Mouse (Mus musculus) urinary bladder, postnatal 10 days (tissue): Measurements from ENCODE around the gene Ckmt2.

Experiments
- DNase-seq: peaks from one replicate; pipeline ENCODE4 v3.0.0; 2022; ENCODE audit warnings: low spot score

Gene Ckmt2

DNA sequence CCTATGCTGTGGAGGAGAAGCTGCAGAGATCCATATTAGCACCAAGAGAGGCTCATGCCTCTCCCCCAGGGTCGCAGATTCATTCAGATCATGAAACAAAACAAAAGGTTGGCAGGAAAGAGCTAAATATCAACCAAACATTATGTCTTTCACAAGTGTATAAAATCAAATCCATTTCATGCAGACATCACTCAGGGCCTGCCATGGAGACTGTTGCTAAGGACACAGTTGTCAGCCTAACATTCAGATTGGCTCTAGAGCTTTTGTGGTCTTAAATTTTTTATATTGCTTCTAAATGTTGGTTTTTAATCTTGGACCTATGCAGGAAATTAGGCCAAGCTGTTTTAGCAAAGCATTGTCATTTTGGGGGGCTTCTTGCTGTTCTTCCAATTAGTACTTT is 8.1 kb downstream of the Ckmt2 start:
- DNase-seq, result no peak

DNA sequence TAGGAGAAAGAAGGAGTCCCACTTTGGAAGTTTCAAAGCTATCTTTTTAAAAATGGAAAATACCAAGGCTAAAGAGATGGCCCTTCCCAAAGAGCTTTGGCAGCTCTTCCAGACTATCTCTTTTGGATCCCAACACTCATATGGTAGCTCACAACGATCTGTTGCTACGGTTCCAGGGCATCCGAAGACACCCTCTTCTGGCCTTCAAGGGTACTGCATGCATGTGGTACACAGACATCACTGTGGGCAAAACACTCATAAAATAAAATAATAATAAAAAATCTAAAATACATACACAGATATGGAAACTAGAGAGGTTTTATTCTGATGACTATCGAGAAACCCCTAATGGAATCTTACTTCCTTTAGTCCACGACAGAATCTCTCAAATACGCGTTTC is 17.9 kb downstream of the Ckmt2 start:
- DNase-seq, result no peak

DNA sequence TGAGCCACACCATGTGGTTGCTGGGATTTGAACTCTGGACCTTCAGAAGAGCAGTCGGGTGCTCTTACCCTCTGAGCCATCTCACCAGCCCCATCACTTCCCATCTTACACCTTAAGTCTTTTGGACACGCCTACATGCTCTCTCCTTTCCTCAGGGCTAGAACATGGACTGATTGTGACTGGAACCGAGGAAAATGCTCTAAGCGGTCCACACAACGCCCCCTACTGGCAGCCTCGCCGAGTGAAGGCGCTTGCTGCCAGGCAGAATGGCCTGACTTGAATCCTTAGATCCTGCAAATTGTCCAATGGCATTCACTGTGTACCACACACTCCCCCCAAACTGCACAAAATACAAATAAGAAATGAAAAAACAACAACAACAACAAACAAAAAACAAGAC is 19.3 kb downstream of the Ckmt2 start:
- no peak for DNase-seq

DNA sequence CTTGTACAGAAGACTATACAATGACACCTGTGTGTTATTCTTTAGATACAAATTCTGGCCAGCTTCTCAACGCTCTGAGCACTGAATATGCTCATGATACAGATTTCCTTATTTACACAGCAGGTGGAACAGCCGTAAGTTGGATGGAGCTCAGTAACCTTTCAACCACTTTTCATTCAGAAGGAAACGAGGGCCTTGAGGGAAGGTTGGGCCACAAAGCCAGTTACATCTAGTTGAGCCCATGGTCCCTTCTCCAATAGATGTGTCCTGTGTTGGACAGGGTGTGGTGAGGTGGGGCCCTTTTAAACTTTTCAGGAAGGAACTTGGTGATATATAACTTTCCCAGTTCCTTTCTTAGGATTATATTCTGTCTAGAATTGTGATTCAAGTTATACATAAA is 22.3 kb downstream of the Ckmt2 start:
- no peak for DNase-seq

DNA sequence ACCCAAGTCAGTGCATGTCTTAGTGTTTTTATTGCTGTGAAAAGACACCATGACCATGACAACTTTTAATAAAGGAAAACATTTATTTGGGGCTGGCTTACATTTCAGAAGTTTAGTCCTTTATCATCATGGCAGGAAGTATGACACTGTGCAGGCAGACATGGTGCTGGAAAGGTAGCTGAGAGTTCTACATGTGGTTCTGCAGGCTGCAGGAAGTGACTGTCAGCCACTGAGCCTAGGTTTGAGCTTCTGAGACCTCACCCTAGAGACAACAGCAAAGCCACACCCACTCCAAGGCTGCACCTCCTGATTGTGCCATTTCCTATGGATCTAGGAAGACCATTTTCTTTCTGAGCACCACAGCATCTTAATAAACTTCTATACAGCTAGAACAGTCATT is 48.8 kb downstream of the Ckmt2 start:
- DNase-seq, result no peak

DNA sequence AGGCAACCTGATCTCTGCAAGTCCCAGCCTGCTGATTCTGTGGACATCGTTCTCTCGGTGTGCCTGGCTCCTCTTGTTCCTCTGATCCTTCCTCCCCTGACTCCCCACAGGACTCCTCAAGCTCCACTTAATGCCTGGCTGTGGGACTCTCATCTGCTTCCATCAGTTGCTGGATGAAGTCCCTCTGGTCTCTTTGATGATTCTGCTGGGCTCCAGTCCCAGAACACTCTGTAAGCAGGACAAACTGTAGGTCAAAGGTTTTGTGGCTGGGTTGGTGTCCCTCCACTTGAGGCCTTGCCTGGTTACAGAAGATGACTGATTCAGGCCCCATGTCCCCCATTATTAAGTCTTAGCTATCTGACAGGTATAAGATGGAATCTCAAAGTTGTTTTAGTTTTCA is 50.6 kb downstream of the Ckmt2 start:
- no peak for DNase-seq

DNA sequence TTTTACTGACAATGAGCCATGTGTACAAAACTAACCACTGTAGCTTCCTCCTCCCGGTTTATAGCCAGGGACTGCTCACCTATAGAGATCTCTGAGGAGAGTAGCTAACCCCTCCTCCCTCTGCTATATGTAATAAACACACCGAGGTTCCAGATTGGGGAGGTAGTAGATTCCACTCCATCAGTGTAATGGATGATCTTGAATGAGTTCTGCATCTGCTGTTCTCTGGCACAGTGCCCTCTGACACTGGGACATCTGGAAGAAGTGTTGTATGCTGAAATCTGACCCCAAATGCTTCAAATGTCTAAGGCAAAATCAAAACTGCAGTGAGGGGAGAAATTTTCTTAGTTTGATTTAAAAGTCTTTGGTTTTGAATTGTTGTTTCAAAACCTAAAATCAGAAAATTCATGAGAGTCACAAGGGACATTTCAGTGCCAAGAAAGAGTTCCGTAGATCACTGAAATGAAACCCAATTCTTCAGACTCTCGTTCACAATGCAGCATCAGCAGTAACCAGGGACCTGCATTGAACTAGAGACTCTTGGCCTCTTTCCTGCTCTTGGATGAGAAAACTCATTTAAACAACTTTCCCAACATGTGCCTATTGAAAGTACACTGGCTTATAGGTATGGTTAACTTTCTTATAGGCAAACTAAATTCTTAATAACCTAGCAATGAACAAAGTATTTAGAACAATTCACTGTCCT is 51.7 kb downstream of the Ckmt2 start:
- no peak for DNase-seq

DNA sequence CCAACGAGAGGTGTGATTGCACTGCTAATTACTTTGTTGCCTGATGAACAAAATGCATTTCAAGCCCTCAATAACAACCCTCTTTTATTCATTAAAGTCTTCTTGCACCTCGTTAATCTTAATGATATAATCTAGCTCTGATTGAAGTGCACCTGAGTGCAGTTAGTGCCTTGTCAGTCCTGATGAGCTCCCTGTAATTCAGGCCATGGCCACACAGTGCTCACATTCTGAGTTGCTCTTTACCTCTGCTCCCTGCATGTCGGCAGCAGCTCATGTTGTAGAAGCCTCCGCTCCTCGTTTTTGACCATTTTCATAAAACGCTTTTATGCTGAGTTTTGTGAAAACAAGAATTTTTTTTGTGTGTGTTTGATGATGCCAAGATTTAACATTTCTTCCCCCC is 53.0 kb downstream of the Ckmt2 start:
- DNase-seq, result no peak

DNA sequence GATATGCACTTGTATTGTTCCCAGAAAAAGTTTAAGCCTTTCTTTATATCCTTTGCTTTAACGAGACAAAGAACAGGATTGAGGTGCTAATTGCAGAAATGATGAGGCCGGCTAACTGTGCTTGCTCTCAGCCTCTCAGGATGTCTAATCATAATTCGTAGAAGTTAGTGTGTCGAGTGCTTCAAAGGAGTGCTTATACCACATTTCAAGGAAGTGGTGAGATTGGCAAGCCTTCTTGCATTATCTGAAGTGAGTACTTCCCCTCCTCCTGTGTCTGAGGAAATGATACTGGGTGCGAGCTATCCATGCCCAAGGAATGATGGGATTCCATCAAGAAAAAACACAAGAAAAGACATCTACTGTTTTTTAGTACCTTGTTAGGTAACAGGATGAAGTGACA is 62.0 kb downstream of the Ckmt2 start:
- DNase-seq, result no peak

DNA sequence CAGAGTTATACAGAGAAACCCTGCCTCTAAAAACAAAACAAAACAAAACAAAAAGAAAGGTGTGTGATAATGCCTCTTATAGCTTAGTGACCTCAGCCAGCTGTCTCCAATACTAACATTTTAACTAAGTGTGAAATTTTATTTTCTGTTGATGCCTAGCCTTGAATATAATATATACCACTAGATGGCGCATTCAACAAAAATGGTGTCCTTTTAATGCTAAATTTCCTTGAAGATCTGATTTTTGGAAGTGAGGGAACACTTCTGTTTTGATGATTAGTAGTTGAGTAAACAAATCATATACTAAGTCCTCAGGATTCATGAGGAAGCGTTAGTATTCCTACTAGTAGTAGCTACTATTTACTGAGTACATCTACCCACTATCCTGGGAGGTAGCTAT is 67.2 kb downstream of the Ckmt2 start:
- DNase-seq, result no peak

DNA sequence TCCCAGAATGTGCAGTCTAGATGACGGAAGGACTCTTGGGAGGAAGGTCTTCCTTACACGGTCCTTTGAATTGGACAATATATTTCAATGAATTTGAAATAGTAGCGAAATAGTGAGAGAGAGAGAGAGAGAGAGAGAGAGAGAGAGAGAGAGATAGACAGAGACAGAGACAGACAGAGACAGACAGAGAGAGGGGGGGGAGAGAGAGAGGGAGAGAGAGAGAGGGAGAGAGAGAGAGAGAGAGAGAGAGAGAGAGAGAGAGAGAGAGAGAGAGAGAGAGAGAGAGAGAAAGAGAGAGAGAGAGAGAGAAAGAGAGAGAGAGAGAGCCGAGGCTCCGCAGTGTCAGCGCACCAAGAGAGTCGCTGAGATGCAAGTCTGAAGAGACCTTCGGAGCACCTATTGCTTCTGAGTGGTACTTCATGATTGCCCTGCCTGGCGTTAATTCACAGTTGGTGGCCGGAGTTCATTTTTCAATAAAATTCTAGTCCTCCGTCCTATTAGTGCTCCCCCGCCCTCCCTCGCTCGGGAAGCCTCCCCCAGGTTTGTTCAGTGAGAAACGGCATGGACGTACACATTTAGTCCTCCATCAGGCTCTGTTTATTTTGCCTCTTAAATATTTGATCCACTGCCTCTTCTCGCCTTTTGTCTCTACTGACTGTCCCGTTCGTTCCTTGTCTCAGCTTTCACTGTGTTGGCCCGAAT is 68.7 kb downstream of the Ckmt2 start:
- no peak for DNase-seq

DNA sequence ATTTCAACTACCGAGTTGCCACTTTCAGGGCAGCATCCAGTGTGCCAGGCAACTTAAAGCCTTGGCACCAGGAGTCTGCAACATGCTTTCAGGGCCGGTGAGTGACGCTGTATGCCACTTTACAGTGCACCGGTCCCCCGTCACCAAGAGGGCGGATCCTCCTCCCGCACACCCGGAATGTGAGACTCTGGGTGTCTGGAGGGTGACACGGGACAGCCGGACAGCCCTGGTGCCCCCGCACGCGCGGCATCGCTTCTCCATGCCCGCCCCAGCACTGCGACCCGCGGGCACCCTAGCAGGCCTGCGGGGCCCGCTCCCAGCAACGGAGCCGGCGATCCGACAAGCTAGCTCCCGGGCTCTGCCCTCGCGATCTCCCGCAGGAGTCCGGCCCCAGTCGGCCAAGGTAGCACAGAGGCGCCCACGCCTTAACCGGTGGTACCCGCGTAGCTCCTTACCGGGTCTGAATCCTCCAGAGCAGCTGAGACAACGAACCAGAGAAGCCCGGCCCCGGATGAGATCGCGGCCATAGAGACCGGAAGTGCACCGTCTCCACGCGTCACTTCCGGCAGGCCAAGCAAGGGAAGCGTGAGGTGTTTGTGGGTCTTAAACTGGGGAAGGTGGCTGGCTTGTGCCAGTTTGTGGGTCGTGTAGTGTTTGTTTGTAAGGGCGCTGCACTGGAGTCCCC is 69.4 kb downstream of the Ckmt2 start, which contains the start of gene Zcchc9:
Gene Zcchc9, minus strand, starts transcription at position 551 of the 685 bp plus-strand sequence.
- DNase-seq, result peak; percentile 52
